Mouse (Mus musculus) lung, postnatal 0 days (tissue): ENCODE measurements at regions not wholly inside any gene's neighbourhood (a gene's known extent, or its start where the extent isn't known, plus 50 kb on each side); places are given as distances from the start of the nearest gene placed in this dataset.

Source experiments
- ATAC-seq: fragments of 200-750 bp; cut with Nextera tagmentation; 2 replicates; pipeline ENCODE4 v1.8.0; 2017; ENCODE audit warnings: moderate library complexity
- DNase-seq: peaks from one replicate; pipeline ENCODE4 v3.0.0-alpha.2; 2016; ENCODE audit warnings: low spot score
- H3K27ac ChIP-seq: fragments of 300-500 bp; sonication (generic); 2 replicates; pipeline ENCODE4 v1.5.1; 2014; ENCODE audit warnings: antibody characterized with exemption, mild to moderate bottlenecking, low read length, mixed read lengths
- H3K27me3 ChIP-seq: fragments of 300-500 bp; sonication (generic); replicated peaks from 2 replicates; pipeline ENCODE4 v1.6.1; 2014; ENCODE audit warnings: low read length, mixed read lengths; ENCODE audit not compliant: insufficient read depth
- H3K36me3 ChIP-seq: fragments of 300-500 bp; sonication (generic); 2 replicates; pipeline ENCODE4 v1.6.1; 2014; ENCODE audit warnings: low read length, mixed read lengths; ENCODE audit not compliant: insufficient read depth
- H3K4me1 ChIP-seq: fragments of 300-500 bp; sonication (generic); 2 replicates; pipeline ENCODE4 v1.6.1; 2014; ENCODE audit warnings: antibody characterized with exemption, low read depth, low read length, mixed read lengths; ENCODE audit not compliant: insufficient read depth
- H3K4me2 ChIP-seq: fragments of 300-500 bp; sonication (generic); replicated peaks from 2 replicates; pipeline ENCODE4 v1.6.1; 2014; ENCODE audit warnings: low read depth, mild to moderate bottlenecking, low read length, moderate library complexity, mixed read lengths
- H3K4me3 ChIP-seq: fragments of 300-500 bp; sonication (generic); 2 replicates; pipeline ENCODE4 v1.5.1; 2014; ENCODE audit warnings: low read depth, low read length
- H3K9ac ChIP-seq: fragments of 300-500 bp; sonication (generic); replicated peaks from 2 replicates; pipeline ENCODE4 v1.6.1; 2014; ENCODE audit warnings: low read depth, mild to moderate bottlenecking
- H3K9me3 ChIP-seq: fragments of 300-500 bp; sonication (generic); 2 replicates; pipeline ENCODE4 v1.6.1; 2016; ENCODE audit warnings: low read length, mixed read lengths
- CTCF ChIP-seq: IDR thresholded peaks from 2 replicates; pipeline ENCODE4 v1.5.1; 2016; ENCODE audit warnings: antibody characterized with exemption, mild to moderate bottlenecking
- EP300 ChIP-seq: IDR thresholded peaks from 2 replicates; pipeline ENCODE4 v1.6.1; 2016; ENCODE audit warnings: antibody characterized with exemption, mild to moderate bottlenecking, control low read depth
- whole genome bisulfite sequencing: fragments of 180-500 bp; shearing (Covaris S2); extraction: QIAGEN DNeasy Blood & Tissue Kit; methylation state at CpG from one replicate; pipeline ENCODE4 v1.1.7; 2014; 5-methylcytosine and 5-hydroxymethylcytosine counted together

DNA sequence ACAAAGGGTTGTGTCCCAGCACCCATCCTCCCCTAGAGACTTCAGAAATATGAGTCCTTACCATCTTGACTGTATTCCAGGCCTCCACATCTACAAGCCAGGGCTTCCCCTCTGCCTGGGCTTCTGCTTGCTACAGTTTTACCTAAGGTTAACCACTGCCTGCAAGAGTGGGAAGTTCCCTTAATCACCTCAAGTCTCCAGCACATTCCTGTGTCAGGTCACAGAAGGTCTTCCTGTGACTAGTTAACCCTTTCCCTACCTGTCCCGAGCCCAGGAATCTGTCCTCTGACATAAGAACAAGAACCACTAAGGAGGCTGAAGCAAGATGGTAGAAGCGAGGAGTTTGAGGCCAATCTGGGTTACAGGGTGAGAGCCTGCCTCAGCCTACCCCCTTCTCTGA lies 80.8 kb upstream of the Chd2 start:
- Histone ChIP-seq H3K36me3 (no peaks in the 10 kb centered on the region), H3K9me3 (no peaks in the 10 kb centered on the region), H3K27ac (no peak overlapping the region), H3K4me1 (no peaks in the 10 kb centered on the region), H3K4me3 (no peak overlapping the region), H3K9ac (no peak overlapping the region), H3K4me2 (no peak overlapping the region), H3K27me3 (no peaks in the 10 kb centered on the region)
- DNase-seq: no peak
- WGBS: 58% methylated on average over 2 of the region's 2 CpGs
- TF ChIP-seq EP300: no peak
- TF ChIP-seq CTCF: no peak
- no peak for ATAC-seq

DNA sequence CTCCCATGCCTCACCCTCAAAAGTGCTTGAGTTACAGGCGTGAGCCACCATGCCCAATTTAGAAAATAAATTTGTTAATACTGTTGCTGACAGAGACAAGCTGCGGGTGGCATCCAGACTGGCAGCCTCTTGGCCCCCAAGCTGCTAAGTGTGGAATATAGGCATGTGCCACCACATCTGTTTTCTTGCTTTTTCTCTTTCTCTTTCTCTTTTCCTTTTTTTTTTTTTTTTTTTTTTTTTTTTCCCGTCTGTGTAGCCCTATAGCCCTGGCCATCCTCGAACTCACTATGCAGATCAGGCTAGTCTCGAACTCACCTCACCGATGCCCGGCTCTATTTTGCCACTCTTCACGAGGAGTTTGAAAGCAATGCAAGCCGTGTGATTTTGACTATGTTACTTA lies 78.7 kb upstream of the Chd2 start:
- ATAC-seq: no peak
- H3K9ac ChIP-seq: no peak overlapping the region
- peaks cover 11% of the 10 kb centered on the region; the same call in 1 of the 2 replicates for H3K4me1 ChIP-seq
- no peak overlapping the region for H3K4me3 ChIP-seq
- no peaks in the 10 kb centered on the region for H3K9me3 ChIP-seq
- WGBS: 86% methylated on average over 9 of the region's 9 CpGs
- H3K27ac ChIP-seq: no peak overlapping the region
- TF ChIP-seq CTCF (no peak), EP300 (no peak)
- no peak overlapping the region for H3K4me2 ChIP-seq
- DNase-seq: no peak
- no peaks in the 10 kb centered on the region for H3K36me3 ChIP-seq
- no peaks in the 10 kb centered on the region for H3K27me3 ChIP-seq

DNA sequence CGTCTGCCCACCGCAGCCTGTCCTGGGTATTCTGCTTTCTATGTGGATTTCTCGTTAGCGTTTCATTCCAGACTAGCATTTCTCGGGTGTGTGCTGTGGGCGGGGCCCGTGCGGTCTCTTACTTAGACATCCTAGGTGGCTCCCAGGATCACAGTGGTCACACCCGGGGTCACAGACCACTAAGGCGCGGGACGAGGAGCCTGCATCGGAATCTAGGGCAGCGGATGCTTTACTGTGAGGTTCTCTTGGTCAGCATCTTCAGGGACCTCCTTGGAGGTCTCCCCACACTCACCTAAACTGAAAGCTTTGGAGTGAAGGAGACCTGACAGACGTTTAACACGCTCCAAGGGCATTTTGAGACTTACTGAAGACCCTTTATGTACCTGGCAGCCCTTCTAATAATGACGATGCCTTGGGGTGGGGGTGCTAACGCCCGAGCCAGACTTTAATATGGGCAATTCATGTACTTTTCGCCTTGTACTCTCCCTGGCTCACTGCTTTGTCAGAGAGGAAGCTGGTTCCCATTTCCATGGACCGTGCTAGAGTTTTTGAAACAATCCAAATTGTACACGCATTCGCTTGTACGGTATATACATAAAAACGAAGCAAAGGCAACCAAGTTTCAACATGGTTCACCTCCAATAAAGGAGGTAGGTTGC lies 77.3 kb upstream of the Chd2 start:
- H3K27ac ChIP-seq: peak overlapping the region; percentile 99
- H3K9me3 ChIP-seq: no peaks in the 10 kb centered on the region
- H3K9ac ChIP-seq: peak overlapping the region; percentile 94
- DNase-seq (no peak), ATAC-seq (no peak)
- no peaks in the 10 kb centered on the region for H3K27me3 ChIP-seq
- WGBS: 2% methylated on average over 25 of the region's 25 CpGs
- peak overlapping the region; percentile 66 for H3K4me3 ChIP-seq
- no peaks in the 10 kb centered on the region for H3K36me3 ChIP-seq
- TF ChIP-seq CTCF (no peak), EP300 (no peak)
- peaks cover 17% of the 10 kb centered on the region for H3K4me1 ChIP-seq
- H3K4me2 ChIP-seq: peak overlapping the region; percentile 77

DNA sequence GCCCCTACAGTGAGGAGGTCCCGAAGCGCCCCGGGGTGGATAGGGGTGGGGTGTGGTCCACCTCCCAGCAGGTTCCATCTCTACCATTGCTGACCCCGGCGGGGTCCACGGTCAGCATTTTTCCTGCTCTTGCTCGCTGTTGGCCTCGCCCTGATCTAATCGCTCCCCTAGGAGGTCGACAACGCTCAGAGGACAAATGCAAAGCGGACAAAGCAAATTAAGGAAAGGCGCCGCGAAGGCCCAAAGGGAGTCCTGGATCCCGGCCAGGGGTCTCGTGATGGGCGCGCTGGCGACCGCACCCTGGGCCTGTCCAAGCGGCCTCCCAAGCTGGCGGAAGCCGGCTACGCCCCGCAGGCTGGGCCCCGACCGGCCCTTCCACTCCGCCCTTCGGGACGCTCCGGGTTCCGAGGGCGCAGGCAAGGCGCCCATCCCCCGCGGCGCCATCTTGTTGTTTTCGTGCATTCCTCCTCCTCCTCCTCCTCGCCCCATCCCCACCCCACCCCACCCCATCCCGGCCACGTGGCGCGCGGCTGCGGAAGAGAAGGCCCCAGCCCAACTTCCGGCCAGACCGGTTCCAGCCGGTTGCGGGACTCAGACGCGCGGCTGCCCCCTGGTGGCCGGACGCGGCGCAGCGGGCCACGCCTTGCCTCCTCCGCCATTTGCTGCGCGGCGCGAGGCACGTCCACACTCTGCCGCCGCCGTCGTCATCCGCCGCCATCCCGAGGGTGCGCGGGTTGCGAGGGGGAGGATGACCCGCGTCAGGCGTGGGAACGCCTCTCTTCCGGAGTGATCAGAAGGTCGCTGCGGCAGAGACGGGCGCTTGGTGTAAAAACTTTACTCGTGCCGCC lies 76.5 kb upstream of the Chd2 start:
- TF ChIP-seq CTCF (peak; percentile 99), EP300 (peak; percentile 72)
- Histone ChIP-seq H3K4me1 (peaks cover 17% of the 10 kb centered on the region), H3K4me3 (peak overlapping the region; percentile 66), H3K27ac (peak overlapping the region; percentile 99), H3K36me3 (no peaks in the 10 kb centered on the region), H3K9me3 (no peaks in the 10 kb centered on the region), H3K4me2 (peak overlapping the region; percentile 77), H3K27me3 (no peaks in the 10 kb centered on the region), H3K9ac (peak overlapping the region; percentile 94)
- peak; percentile 98 for DNase-seq
- WGBS: under 1% methylated on average over 60 of the region's 86 CpGs
- ATAC-seq: peak; percentile 92

DNA sequence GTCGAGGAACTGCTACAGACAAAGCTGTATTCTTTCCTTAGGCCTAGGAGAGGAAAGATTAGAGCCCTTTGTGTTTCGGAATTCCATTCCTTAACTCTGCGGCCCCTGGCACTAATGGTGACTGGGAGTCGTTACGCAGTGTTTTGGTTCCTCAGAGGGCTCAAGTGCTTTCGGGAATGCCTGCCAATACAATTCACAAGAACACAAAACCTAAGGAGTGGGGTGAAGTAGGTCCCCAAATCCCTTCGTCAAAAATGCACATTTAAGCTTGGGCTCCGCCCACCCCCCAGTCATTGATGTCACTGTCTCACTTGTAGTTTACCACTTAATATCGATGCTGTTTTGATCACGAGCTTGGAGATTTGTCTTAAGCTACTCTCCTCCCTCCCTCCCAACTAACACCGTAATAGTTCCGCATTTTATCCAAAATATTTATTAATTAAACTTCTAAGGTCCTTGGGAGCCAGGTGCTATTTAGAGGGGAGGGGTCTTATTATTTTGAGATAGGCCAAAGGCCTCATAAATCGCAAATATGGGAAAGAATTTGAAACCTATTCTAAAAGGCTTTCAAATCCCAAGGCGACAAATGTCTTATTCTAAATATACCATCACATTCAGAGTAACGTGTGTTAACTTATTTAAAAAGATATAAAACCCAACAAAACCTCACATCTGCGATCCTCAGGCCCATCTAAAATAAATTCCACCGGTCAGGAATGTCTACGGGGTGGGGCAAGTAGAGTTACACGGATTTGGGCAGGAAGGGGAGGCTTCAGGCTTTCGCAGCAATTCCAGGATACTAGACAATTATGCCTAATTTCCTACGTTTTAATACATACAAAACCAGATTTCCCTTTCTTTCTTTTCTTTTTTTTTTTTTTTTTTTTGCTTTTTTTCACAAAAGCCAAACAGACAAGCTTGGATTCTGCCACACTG lies 75.6 kb upstream of the Chd2 start:
- TF ChIP-seq EP300: no peak; the same call in 1 of the 2 replicates
- TF ChIP-seq CTCF: no peak
- peak overlapping the region; percentile 68 for H3K9ac ChIP-seq
- no peaks in the 10 kb centered on the region for H3K9me3 ChIP-seq
- H3K4me1 ChIP-seq: peaks cover 17% of the 10 kb centered on the region
- DNase-seq (peak; percentile 94), ATAC-seq (peak; percentile 16; the same call in 1 of the 2 replicates)
- peak overlapping the region; percentile 99 for H3K27ac ChIP-seq
- H3K4me2 ChIP-seq: peak overlapping the region; percentile 64
- peak overlapping the region; percentile 66 for H3K4me3 ChIP-seq
- H3K27me3 ChIP-seq: no peaks in the 10 kb centered on the region
- H3K36me3 ChIP-seq: no peaks in the 10 kb centered on the region
- 4% methylated on average over 21 of the region's 21 CpGs for WGBS

DNA sequence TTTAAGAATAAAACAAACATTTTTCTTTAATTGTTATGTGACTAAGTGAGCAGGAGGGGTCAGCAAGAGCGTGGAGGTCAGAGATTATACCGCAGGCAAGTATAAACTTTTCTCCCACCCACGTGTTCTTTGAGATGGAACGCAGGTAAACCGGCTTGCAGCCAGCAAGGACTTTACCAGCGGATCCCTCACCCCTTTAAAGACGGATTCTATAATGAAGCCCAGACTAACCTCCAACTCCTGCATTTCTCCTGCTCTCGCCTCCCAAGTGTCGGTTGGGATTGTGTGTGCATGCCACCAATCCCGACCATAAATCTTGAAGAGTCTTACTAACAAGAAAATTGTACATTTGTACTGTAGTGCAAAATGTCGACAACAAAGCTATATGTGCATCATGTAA lies 74.4 kb upstream of the Chd2 start:
- Histone ChIP-seq H3K4me2 (no peak overlapping the region; the same call in 1 of the 2 replicates), H3K4me3 (no peak overlapping the region), H3K36me3 (no peaks in the 10 kb centered on the region), H3K9ac (no peak overlapping the region), H3K27me3 (no peaks in the 10 kb centered on the region), H3K4me1 (peaks cover 17% of the 10 kb centered on the region), H3K9me3 (no peaks in the 10 kb centered on the region), H3K27ac (peak overlapping the region; percentile 99)
- DNase-seq: peak; percentile 42
- no peak for ATAC-seq
- TF ChIP-seq EP300: no peak
- no peak for TF ChIP-seq CTCF
- 32% methylated on average over 11 of the region's 11 CpGs for WGBS
